Mouse (Mus musculus): ENCODE data around the gene Smarca1. TPM values are rescaled to one million over a fixed set of nuclear protein-coding genes. Genes with fewer than 3 reads are reported as not detected.

Smarca1 gene
- total RNA-seq, 2 experiments from 2014 or later: 10.6 to 11.1 TPM

DNA sequence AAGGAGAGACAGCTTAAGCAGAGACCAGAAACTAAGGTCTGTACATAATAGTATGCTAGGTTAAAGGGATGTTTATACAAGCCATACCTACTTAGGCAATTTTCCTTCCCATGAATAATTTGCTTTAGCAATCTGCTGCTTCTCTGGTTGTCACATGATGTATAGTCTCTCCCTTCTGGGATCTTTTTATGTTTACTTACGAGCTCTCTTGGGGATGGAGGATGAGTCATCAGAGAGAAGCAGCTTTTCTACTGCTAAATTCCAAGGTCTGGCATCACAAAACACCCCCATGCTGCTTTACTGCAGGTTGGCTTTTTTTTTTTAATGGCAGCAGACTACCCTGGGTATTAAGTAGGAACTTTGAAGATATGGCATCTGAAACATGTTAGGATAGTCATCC lies 132.6 kb downstream of the Smarca1 start:
- no peak for DNase-seq

Other genes starting within 250 kb of the Smarca1 start
- gene Ocrl, start 19.4 kb upstream of the Smarca1 start, total RNA-seq (2021): 10 to 100 TPM; 15.5 to 17.6 TPM
- gene Apln, start 141.9 kb upstream of the Smarca1 start, total RNA-seq (2021): 10 to 100 TPM; 41.9 to 43.9 TPM
- 1 to 10 TPM; 1.1 to 1.3 TPM for gene Xpnpep2, start 215.8 kb upstream of the Smarca1 start, total RNA-seq (2021)

Measured in heart, postnatal 4 days (tissue).